Mouse (Mus musculus) frontal cortex, postnatal 14 days (tissue): Measurements from ENCODE around the gene Kdelc1.
A peak's percentile ranks its signal among the peaks of the same experiment; 100 is the strongest.

Experiments used
- DNase-seq, 2 experiments: peaks; one replicate each; pipeline ENCODE4 v3.0.0; 2022; ENCODE audit warnings: low spot score in 2 of 2

Kdelc1 gene

DNA sequence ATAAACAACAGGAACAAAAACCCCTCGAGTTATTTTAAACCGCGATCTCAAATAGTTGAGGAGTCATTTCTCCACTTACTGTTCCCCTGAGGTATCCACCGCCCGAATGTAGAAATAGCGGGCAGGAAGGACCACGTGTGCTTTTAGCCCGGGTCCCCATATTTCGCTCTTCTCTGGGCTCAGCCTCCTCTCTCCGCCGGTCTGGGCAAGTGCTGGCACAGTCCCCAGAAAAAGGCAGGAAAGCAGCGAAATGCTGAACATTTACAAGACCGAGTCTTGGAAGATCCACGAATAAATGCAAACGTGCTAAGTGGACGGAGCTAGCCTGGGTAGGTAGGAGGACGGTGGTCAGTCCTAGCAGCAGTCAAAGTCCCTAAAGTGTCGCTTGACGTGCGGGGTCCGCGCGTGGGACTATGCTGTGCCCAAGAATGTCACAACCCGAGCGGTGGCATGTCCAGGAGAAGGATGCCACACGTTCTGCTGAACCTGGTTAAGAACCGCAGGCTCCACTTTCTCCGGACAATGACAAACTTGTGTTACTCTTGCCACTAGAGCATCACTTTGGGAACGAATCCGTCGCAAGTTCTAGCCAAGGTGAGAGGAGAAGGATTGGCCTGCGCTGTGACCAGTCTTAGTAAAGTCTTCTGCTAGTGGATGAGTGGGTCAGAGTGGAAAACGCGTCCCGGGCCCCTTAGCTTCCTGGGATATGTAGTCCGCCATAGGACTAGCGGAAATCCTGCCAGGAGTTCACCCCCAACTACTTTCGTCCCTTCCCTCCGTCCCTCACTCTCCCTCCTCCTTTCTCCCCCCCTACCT is at the start of gene Kdelc1, which contains the start of gene Bivm:
Kdelc1 (minus strand) TSS at position 570 of the 816 bp plus-strand sequence.
Bivm (plus strand) TSS at position 719 of the 816 bp plus-strand sequence.
- peak; percentile 90 to 93 for DNase-seq

DNA sequence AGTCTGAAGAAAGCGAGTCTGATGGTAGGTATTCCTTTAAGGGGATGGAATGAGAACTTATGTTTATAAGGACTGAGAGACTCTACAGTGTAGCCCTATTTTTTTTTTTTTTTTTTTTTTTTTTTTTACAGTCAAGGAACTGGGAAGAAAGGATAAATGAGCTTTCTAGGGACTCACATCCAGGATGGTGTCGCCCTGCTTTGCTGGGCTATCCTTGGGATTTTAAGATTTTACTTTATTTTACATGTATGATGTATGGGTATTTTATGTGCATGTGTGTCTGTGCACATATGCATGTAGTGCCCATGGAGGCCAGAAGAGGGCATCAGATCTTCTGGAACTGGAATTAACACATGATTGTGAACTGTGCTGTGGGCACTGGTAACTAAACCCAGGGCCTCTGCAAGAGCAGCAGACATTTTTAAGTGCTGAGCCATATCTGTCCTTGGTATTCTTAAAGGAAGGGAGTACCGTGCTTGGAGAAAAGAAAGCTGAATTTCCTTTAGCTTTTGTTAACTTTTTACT is 49.3 kb upstream of the Kdelc1 start:
- no peak for DNase-seq

DNA sequence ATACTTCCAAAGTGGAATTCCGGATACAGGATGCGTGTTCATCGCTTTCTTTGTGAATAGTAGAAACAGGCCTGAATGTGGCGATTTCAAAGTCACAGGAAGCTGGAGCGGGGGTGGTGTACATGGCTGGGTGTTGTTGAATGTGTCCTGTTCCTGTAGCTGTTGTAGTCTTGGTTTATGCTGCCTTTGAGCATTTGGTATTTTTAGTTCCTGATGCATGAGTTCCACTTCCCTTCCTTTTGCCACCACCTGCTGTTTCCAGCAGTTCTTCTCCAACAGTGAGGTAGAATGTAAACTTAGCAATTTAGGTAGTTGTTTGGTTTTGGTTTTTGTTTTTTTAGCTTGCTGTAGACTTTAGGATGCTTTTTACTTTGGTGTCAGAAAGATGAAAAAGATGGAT is 43.8 kb upstream of the Kdelc1 start:
- DNase-seq, result no peak

DNA sequence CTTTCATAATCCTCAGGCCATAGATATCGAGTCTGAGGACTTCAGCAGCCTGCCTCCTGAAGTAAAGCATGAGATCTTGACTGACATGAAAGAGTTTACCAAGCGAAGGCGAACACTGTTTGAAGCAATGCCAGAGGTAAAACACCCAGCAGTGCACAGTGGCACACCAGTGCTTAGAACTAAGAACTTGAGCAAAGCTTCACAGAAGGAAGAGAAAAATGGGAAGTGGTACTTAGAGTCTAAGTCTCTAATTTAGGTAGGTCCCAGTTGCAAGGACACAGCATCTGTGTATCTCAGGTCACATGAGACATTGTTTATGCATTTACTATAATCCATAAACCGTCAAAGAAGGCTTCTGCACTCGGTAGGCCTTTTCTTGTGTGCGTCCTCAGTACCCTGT is 43.2 kb upstream of the Kdelc1 start:
- no peak for DNase-seq

- DNase-seq, result no peak
Observed at GRCm38 (mm10) chr1:44158317-44158716, 39.7 kb upstream of the Kdelc1 start.

- no peak for DNase-seq
Observed at GRCm38 (mm10) chr1:44155287-44155686, 36.7 kb upstream of the Kdelc1 start.

DNA sequence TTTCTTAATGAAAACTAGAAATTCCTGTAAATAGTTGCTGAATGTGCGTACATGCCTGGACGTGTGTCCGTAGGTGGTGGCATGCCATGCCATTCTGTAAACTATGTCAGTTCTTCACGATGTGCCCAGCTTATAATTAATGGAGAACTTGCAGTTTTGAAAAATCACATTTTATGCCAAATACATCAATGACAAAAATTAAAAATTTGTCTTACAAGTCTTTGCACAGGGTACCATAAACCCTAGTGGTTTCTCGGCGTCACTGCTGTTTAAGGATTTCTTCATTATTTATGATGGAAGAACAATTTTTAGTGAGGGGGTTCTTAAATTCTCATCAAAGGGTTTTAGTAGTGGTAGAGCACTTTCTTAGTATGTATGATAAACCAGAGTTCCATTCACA is 30.1 kb upstream of the Kdelc1 start:
- DNase-seq, result no peak

- peak; percentile 79 to 84 for DNase-seq
Observed at GRCm38 (mm10) chr1:44147563-44148381, 29.2 kb upstream of the Kdelc1 start, which contains the start of gene Ercc5. Gene Ercc5, plus strand, starts transcription at chr1:44147744.

- DNase-seq, result no peak
Observed at GRCm38 (mm10) chr1:44142747-44143146, 24.1 kb upstream of the Kdelc1 start.

DNA sequence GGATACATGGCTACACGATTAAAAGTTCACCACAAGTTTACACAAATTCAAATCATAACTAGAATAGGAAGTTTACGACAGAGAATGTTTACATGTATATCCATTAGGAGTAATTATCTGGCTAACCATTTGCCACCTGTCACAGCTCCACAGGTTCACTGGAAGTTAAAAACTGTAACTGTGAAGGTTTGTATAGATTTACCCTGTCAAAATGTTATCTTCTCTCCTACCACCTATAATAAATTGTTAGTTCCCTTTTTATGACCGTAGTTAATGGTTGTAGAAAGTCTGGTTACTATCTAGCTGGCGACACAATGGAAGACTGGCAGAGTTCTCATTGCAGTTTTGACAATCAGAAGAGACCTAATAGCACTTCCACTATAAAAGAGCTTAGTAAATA is 21.6 kb upstream of the Kdelc1 start:
- no peak for DNase-seq

DNA sequence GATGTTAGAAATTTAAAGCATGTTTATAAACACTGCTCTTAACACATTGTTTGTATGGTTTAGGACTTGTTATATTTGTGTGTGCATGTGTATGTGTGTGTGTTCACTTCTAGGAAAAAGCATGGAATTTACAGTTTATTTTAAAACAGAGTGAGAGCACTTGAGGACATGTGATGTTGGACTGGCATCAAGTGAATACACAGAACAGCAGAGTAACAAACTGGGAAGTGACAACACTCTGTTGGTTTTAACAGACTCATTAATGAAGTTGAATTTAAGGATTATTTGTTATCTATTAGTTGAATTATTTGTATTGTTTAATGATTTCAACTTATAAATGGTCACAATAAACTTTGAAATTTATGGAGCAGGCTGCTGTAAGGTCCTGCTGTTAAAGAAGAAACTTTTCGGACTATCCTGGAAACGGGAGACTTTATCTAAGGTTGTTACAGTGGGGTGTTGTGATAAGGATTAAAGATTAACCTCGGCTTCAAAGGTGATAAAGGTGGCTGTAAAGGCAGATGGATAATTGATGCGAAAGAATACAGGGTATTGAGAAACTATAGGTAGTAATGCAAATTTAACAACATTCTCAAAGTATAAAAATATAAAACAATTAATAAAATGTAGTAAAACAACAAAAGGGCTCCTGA is 11.4 kb upstream of the Kdelc1 start:
- no peak for DNase-seq

- DNase-seq, result no peak
Observed at GRCm38 (mm10) chr1:44125590-44125989, 7.0 kb upstream of the Kdelc1 start.

- DNase-seq, result no peak
Observed at GRCm38 (mm10) chr1:44122256-44122655, 3.6 kb upstream of the Kdelc1 start.

DNA sequence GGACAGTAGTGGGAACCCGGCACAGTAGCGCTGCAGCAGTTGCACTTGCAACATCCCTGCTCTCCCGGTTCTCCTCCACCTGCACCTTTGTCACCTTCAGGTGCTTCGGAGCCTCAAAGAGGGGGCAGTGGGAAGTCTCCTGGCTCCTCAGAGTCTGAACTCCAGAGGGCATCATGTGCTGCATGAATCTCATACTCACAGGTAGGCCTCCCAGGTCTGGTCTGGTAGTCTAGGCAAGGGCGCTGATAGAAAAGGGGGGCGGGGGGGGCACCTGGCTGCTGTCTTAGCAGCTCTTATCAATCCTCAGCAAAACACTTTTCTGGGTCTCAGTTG is 1.4 kb upstream of the Kdelc1 start:
- no peak for DNase-seq

- DNase-seq, result peak; percentile 66 to 70
Observed at GRCm38 (mm10) chr1:44119201-44120073, 829 bp upstream of the Kdelc1 start.

DNA sequence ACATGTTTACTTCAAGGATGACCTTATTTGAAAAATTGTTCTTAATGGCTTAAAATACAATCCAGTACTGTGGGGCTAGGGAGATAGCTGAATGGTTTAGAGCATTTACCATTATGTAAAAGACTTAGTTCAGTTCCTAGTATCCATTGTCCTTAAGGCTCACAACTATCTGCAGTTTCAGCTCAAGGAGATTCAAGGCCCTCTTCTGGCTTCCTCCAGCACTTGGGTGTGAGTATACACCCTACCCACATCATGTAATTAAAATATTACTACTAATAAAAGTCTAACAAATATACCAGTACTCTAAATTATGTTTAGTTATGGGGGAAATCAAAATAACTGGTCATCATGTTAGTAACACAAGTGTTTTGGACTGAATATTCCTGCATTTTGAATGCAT is 1.0 kb downstream of the Kdelc1 start:
- no peak for DNase-seq

DNA sequence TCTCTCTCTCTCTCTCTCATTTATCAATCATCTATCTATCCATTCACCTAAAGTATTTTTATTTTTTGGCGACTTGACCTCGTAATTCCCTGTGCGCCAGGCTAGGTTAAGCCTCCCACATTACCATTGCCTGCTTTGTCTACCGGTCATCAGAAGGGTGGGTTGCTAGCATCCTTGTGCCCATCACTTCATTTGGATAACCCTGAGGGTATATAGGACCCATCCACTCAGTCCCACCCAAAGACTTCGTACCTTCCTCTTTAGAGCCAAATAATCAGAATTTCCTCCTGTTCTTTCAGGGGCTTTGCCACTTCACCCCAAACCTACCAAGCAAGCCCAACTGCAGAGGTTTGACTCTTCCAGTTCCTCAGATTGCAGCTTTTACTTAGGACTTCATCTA is 15.7 kb downstream of the Kdelc1 start:
- DNase-seq, result no peak

GRCm38 (mm10) chr1:44102259-44102717 is 16.3 kb downstream of the Kdelc1 start, which contains the start of gene Tex30:
Gene Tex30, minus strand, starts transcription at chr1:44102441.
- DNase-seq, result peak; percentile 85 to 91

DNA sequence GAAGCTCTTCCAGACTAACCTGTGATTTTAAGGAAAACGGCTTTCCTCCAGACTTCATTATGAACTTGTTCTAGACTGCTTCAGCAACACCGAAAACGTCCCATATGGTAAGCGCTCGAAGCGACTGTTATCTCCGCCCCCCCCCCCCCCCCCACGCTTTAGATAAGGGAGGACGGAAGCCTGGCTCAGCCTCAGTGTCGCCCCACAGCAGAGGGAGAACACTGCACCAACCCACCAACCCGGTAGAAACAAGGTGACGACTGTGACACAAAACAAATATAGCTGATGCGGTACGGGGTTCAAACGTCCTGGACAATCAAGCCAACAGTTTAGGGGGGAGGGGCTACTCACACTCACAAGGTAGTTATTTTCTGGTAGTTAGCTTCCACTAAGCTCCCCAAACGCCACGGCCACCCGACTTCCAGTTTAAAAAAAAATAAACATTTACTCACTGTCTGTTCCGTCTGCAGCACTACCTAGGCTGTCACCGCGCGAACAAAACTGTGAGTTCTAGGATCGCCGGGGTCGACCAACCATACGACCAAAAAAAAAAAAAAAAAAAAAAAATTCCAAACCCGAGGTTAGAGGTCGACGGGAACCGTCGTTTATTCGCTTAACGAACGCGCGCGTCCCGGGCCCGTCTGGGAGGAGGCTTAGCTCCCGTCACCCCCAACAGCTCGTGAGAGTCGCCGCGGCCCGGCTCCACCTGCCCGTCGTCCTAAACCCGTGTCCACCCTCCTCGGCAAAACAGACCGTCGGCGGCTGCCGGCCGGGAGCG is 17.0 kb downstream of the Kdelc1 start:
- peak in 1 of 2 experiments; percentile 14 for DNase-seq

- DNase-seq, result peak; percentile 18 to 39
Observed at GRCm38 (mm10) chr1:44064625-44065024, 54.0 kb downstream of the Kdelc1 start.
